Comparison of ENCODE assay signal across 8 mouse cellular contexts in genomic region chr9:41889568-41890272, GRCm38 (mm10).
A peak's percentile ranks its signal among the peaks of the same experiment; 100 is the strongest.
DNase-seq lines count a peak whose midpoint lies in the region; ATAC-seq and TF ChIP-seq lines count a peak whose summit lies in the region.

No protein-coding gene starts in this region.

- H3K27me3 ChIP-seq in limb, embryonic 15.5 days = no peaks in the 10 kb centered on the region
- no peaks in the 10 kb centered on the region for H3K27me3 ChIP-seq in stomach, postnatal 0 days (ENCODE audit: control insufficient read depth, insufficient read depth, low read length)

- WGBS in limb, embryonic 15.5 days = 32% methylated on average over 12 of the region's 12 CpGs
- WGBS in stomach, postnatal 0 days = 37% methylated on average over 12 of the region's 12 CpGs

- peak overlapping the region; percentile 96 for H3K27ac ChIP-seq in limb, embryonic 15.5 days
- H3K27ac ChIP-seq in stomach, postnatal 0 days (replicated peaks) = peak overlapping the region; percentile 90

- 0 out of 2 replicates have a peak overlapping the region, but pooled peaks have one; percentile 17 for H3K9ac ChIP-seq in limb, embryonic 15.5 days
- peak overlapping the region; percentile 54 for H3K9ac ChIP-seq in stomach, postnatal 0 days (ENCODE audit: low read length)

- H3K36me3 ChIP-seq in limb, embryonic 15.5 days = no peaks in the 10 kb centered on the region
- no peaks in the 10 kb centered on the region for H3K36me3 ChIP-seq in stomach, postnatal 0 days (ENCODE audit: control insufficient read depth, insufficient read depth, low read length)

- DNase-seq in gastrocnemius, postnatal 14 days = peak; percentile 42
- DNase-seq in gastrocnemius, adult 8-10 months (ENCODE audit: low spot score in 2 of 2) = no peak
- DNase-seq in testis, postnatal 10 days (ENCODE audit: low spot score) = peak; percentile 71
- DNase-seq in testis, postnatal 14 days (ENCODE audit: low spot score) = no peak
- no peak for DNase-seq in stomach, postnatal 0 days (ENCODE audit: low spot score)
- no peak for DNase-seq in thymus, postnatal 25 days
- no peak for DNase-seq in cerebellum, adult 11-12 months

- TF ChIP-seq CTCF in stomach, postnatal 0 days (IDR thresholded peaks at IDR 0.05; ENCODE audit: low read depth) = no peak

- no peak for TF ChIP-seq EP300 in stomach, postnatal 0 days (optimal IDR thresholded peaks at IDR 0.05)

- H3K9me3 ChIP-seq in limb, embryonic 15.5 days = no peaks in the 10 kb centered on the region
- no peaks in the 10 kb centered on the region for H3K9me3 ChIP-seq in stomach, postnatal 0 days (ENCODE audit: control insufficient read depth, low read length)

- H3K4me1 ChIP-seq in limb, embryonic 15.5 days = peaks cover 27% of the 10 kb centered on the region
- peaks cover 2% of the 10 kb centered on the region for H3K4me1 ChIP-seq in stomach, postnatal 0 days (replicated peaks; ENCODE audit: control insufficient read depth, insufficient read depth)

- intact Hi-C loops in gastrocnemius, postnatal 14 days (cut with DNase I; ENCODE audit: low total_unique reads) = no loop called here

- peak; percentile 84 for ATAC-seq in limb, embryonic 15.5 days (ENCODE audit: insufficient number of reproducible peaks, low FRiP score, low TSS enrichment, low read depth)
- ATAC-seq in stomach, postnatal 0 days (ENCODE audit: low FRiP score, low TSS enrichment) = peak; percentile 67

- peak overlapping the region; percentile 54 for H3K4me2 ChIP-seq in limb, embryonic 15.5 days
- H3K4me2 ChIP-seq in stomach, postnatal 0 days (replicated peaks; ENCODE audit: low read depth) = peak overlapping the region; percentile 56

- peak overlapping the region; percentile 35 for H3K4me3 ChIP-seq in limb, embryonic 15.5 days
- H3K4me3 ChIP-seq in stomach, postnatal 0 days (ENCODE audit: low read depth, low read length) = peak overlapping the region; percentile 36

Comparison
In these comparisons a context has a peak if more than half of its experiments do, and no peak if none do; other contexts are left out.
1. DNase-seq: peak in gastrocnemius, postnatal 14 days (single experiment) and testis, postnatal 10 days (single experiment); none in gastrocnemius, adult 8-10 months (0 of 2), testis, postnatal 14 days (single experiment), stomach, postnatal 0 days (single experiment), thymus, postnatal 25 days (single experiment) and cerebellum, adult 11-12 months (single experiment).